Mouse (Mus musculus): ENCODE measurements around the gene Atp13a3. TPM values are rescaled to one million over a fixed set of nuclear protein-coding genes. Genes with fewer than 3 reads are reported as not detected.

Atp13a3 gene
- polyA plus RNA-seq, 1 experiment, result 25.4 TPM

DNA sequence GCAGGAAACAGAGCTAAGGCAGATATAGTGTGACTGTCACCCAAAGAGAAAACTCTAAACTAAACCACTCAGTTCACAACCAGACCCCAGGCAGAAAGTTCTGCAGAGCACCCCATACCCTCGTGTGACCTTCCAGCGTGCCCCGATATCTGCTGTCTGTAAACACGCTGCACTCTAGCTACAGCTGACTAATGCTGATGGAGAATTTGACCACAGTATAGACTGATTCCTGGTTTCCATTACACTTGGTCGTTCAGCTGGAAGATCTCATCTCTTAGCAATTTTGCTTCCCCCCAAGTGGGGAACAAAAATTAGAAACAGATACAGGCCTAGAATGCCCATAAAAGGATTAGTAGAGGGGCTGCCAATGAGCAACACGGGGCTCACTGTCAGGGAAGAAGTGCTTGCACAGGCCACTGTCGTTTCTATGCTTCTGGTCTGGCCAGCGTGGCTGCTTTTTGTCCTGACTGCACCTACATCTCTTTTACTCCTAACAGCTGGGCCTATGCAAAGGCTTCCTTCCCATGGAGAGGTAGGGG lies 134.5 kb downstream of the Atp13a3 start:
- Histone ChIP-seq H3K4me1 (ENCODE audit: control insufficient read depth, insufficient read depth, low read length) (no peaks in the 10 kb centered on the region), H3K27ac (ENCODE audit: insufficient read depth, low read depth, low read length) (no peak overlapping the region), H3K4me3 (ENCODE audit: insufficient read depth, low read depth, low read length) (no peak overlapping the region), H3K36me3 (ENCODE audit: control insufficient read depth, insufficient read depth, low read length) (no peaks in the 10 kb centered on the region), H3K27me3 (replicated peaks; ENCODE audit: control insufficient read depth, insufficient read depth, low read length) (no peaks in the 10 kb centered on the region)
- no peak for DNase-seq
- no peak for TF ChIP-seq POLR2A (IDR thresholded peaks at IDR 0.05; ENCODE audit: low read depth, low read length)
- TF ChIP-seq CTCF (conservative IDR thresholded peaks at IDR 0.05; ENCODE audit: insufficient read depth, insufficient read length, low read depth, low read length), result no peak
- WGBS, result 74% methylated on average over 8 of the region's 8 CpGs

DNA sequence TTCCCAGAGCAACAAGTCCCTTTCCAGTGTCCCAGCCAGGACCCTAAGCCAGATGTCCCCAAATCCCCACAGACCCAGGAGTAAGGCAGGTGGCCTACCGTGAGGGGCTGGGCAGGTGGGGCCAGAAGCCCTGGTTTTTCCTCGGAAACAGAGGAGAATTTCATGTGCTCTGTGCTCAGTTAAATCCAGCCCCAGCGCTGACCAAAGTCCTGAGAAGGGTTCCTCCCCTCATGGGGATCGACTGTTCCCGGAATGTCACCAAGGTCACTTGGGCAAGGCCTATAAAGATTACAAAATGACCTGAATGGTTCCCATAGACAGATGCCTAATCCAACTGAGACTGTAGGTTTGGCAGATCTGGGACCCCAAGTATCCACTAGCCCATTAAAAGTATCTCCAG lies 138.4 kb downstream of the Atp13a3 start, which contains the start of gene Cpn2:
Gene Cpn2, minus strand, starts transcription at position 141 of the 400 bp plus-strand sequence.
- Histone ChIP-seq H3K27me3 (replicated peaks; ENCODE audit: control insufficient read depth, insufficient read depth, low read length) (no peaks in the 10 kb centered on the region), H3K36me3 (ENCODE audit: control insufficient read depth, insufficient read depth, low read length) (no peaks in the 10 kb centered on the region), H3K4me1 (ENCODE audit: control insufficient read depth, insufficient read depth, low read length) (no peaks in the 10 kb centered on the region), H3K27ac (ENCODE audit: insufficient read depth, low read depth, low read length) (no peak within 1 kb of the TSS), H3K4me3 (ENCODE audit: insufficient read depth, low read depth, low read length) (no peak within 1 kb of the TSS)
- TF ChIP-seq CTCF (conservative IDR thresholded peaks at IDR 0.05; ENCODE audit: insufficient read depth, insufficient read length, low read depth, low read length), result no peak
- DNase-seq, result no peak
- 67% methylated on average over 5 of the region's 5 CpGs for WGBS

- Histone ChIP-seq H3K36me3 (ENCODE audit: control insufficient read depth, insufficient read depth, low read length) (no peaks in the 10 kb centered on the region), H3K4me1 (ENCODE audit: control insufficient read depth, insufficient read depth, low read length) (no peaks in the 10 kb centered on the region), H3K4me3 (ENCODE audit: insufficient read depth, low read depth, low read length) (no peak overlapping the region), H3K27me3 (replicated peaks; ENCODE audit: control insufficient read depth, insufficient read depth, low read length) (no peaks in the 10 kb centered on the region), H3K27ac (ENCODE audit: insufficient read depth, low read depth, low read length) (no peak overlapping the region)
- no peak for TF ChIP-seq POLR2A (IDR thresholded peaks at IDR 0.05; ENCODE audit: low read depth, low read length)
- TF ChIP-seq CTCF (conservative IDR thresholded peaks at IDR 0.05; ENCODE audit: insufficient read depth, insufficient read length, low read depth, low read length), result no peak
- 89% methylated on average over 5 of the region's 5 CpGs for WGBS
- DNase-seq, result no peak
Measured at GRCm38 (mm10) chr16:30266561-30266960, 139.2 kb downstream of the Atp13a3 start.

DNA sequence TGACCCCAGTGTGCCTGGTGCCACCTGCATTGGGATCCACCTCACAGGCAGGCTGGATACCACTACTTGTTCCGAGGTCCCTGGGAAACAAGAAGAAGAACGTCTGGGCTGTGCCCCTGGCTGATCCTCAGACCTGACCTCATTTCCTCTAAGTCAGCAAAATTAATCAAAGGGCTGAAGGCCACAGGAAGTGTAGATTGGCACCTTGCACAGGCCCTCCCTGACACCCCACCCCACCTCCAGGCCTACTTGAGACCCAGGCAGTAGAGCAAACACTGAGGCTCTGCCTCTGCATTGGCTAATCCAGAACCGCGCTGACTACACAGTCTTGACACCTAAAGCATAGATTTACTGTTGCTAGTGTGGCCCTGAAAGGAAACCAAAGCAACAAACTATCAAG lies 140.2 kb downstream of the Atp13a3 start:
- TF ChIP-seq CTCF (conservative IDR thresholded peaks at IDR 0.05; ENCODE audit: insufficient read depth, insufficient read length, low read depth, low read length) (no peak), POLR2A (IDR thresholded peaks at IDR 0.05; ENCODE audit: low read depth, low read length) (no peak)
- Histone ChIP-seq H3K27me3 (replicated peaks; ENCODE audit: control insufficient read depth, insufficient read depth, low read length) (no peaks in the 10 kb centered on the region), H3K4me3 (ENCODE audit: insufficient read depth, low read depth, low read length) (no peak overlapping the region), H3K4me1 (ENCODE audit: control insufficient read depth, insufficient read depth, low read length) (no peaks in the 10 kb centered on the region), H3K27ac (ENCODE audit: insufficient read depth, low read depth, low read length) (no peak overlapping the region), H3K36me3 (ENCODE audit: control insufficient read depth, insufficient read depth, low read length) (no peaks in the 10 kb centered on the region)
- no peak for DNase-seq
- 63% methylated on average over 4 of the region's 4 CpGs for WGBS

GRCm38 (mm10) chr16:30263156-30263555 lies 142.6 kb downstream of the Atp13a3 start:
- Histone ChIP-seq H3K4me3 (ENCODE audit: insufficient read depth, low read depth, low read length) (no peak overlapping the region), H3K36me3 (ENCODE audit: control insufficient read depth, insufficient read depth, low read length) (no peaks in the 10 kb centered on the region), H3K27ac (ENCODE audit: insufficient read depth, low read depth, low read length) (no peak overlapping the region), H3K4me1 (ENCODE audit: control insufficient read depth, insufficient read depth, low read length) (no peaks in the 10 kb centered on the region), H3K27me3 (replicated peaks; ENCODE audit: control insufficient read depth, insufficient read depth, low read length) (no peaks in the 10 kb centered on the region)
- 74% methylated on average over 4 of the region's 4 CpGs for WGBS
- TF ChIP-seq CTCF (conservative IDR thresholded peaks at IDR 0.05; ENCODE audit: insufficient read depth, insufficient read length, low read depth, low read length), result no peak
- no peak for TF ChIP-seq POLR2A (IDR thresholded peaks at IDR 0.05; ENCODE audit: low read depth, low read length)
- no peak for DNase-seq

DNA sequence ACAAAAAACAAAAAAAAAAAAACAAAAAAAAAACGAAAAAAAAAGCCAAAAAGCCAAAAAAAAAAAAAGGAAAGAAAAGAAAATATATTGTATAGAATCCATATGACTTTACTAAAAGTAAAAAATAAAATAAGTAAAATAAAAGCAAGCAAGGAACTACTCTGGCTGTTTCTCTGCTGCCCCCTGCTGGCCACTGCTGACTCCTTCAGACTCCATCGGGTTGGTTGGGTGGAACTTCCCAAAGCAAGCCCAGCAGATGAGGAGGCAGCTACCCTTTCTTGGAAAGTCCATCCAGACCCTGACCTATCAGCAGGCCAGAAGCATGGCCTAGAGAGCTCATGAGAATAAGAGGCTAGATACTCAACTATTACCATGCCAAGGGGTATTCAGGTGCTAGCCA lies 143.1 kb downstream of the Atp13a3 start:
- WGBS, result 2% methylated on average over 2 of the region's 2 CpGs
- TF ChIP-seq CTCF (conservative IDR thresholded peaks at IDR 0.05; ENCODE audit: insufficient read depth, insufficient read length, low read depth, low read length) (peak; percentile 83), POLR2A (IDR thresholded peaks at IDR 0.05; ENCODE audit: low read depth, low read length) (no peak)
- Histone ChIP-seq H3K4me1 (ENCODE audit: control insufficient read depth, insufficient read depth, low read length) (no peaks in the 10 kb centered on the region), H3K36me3 (ENCODE audit: control insufficient read depth, insufficient read depth, low read length) (no peaks in the 10 kb centered on the region), H3K27me3 (replicated peaks; ENCODE audit: control insufficient read depth, insufficient read depth, low read length) (no peaks in the 10 kb centered on the region), H3K27ac (ENCODE audit: insufficient read depth, low read depth, low read length) (no peak overlapping the region), H3K4me3 (ENCODE audit: insufficient read depth, low read depth, low read length) (no peak overlapping the region)
- DNase-seq, result peak; percentile 73

Other genes starting within 250 kb of the Atp13a3 start
- 0.42 and 0.52 TPM in 2 replicates for gene Cpn2, start 138.5 kb downstream of the Atp13a3 start, polyA plus RNA-seq (2012; rRNA removed)
- gene Lrrc15, start 122.7 kb downstream of the Atp13a3 start, polyA plus RNA-seq (2012; rRNA removed), result 0.01 TPM in 1 of 2 replicates, not detected in the other
- 0.04 and 0.14 TPM in 2 replicates for gene Gp5, start 95.2 kb downstream of the Atp13a3 start, polyA plus RNA-seq (2012; rRNA removed)
- gene Tmem44, start 144.9 kb upstream of the Atp13a3 start, polyA plus RNA-seq (2012; rRNA removed), result 6.7 and 9.4 TPM in 2 replicates
- 9.1 and 9.4 TPM in 2 replicates for gene Lsg1, start 181.6 kb upstream of the Atp13a3 start, polyA plus RNA-seq (2012; rRNA removed)
- gene Fam43a, start 193.7 kb upstream of the Atp13a3 start, polyA plus RNA-seq (2012; rRNA removed), result 26.4 and 31.4 TPM in 2 replicates

Data from kidney, adult 2 months (tissue).